In genomic region chr6:65472455-65472854, GRCm38 (mm10) we compare ENCODE assay signal across 34 mouse cellular contexts. TPM values are rescaled to one million over a fixed set of nuclear protein-coding genes. Genes with fewer than 3 reads are reported as not detected.
"Had no signal": no experiment of that assay in that cellular context is flagged by ENCODE, and none has a peak within 500 bp of the region (broad histone marks: within the 10 kb centered on the region; RNA-seq: fewer than 3 reads in every experiment).

No protein-coding gene starts in this region.

- DNase-seq: gastrocnemius, adult 2 months; gastrocnemius, postnatal 10 days; gastrocnemius, postnatal 36 days; heart, adult 11 months; heart, adult 2 months; heart, postnatal 14 days; heart, postnatal 36 days; kidney, adult 11 months; kidney, adult 2 months; kidney, adult 9 months; kidney, postnatal 14 days; kidney, postnatal 36 days; liver; liver, embryonic 13.5 days; liver, postnatal 0 days had no signal

- H3K4me3 ChIP-seq: gastrocnemius, adult 2 months; heart, adult 2 months; heart, embryonic 13.5 days; heart, embryonic 15.5 days; hindbrain, embryonic 13.5 days; hindbrain, embryonic 15.5 days; kidney, embryonic 15.5 days; layer of hippocampus, adult 2 months; left cerebral cortex, adult 2 months; limb, embryonic 10.5 days; limb, embryonic 12.5 days; liver, embryonic 13.5 days; liver, embryonic 15.5 days had no signal

- H3K4me1 ChIP-seq: heart, embryonic 13.5 days; heart, embryonic 15.5 days; hindbrain, embryonic 13.5 days; hindbrain, embryonic 15.5 days; kidney, embryonic 15.5 days; limb, embryonic 10.5 days; limb, embryonic 12.5 days; liver, embryonic 13.5 days; liver, embryonic 15.5 days had no signal

- H3K27me3 ChIP-seq: heart, embryonic 13.5 days; heart, embryonic 15.5 days; hindbrain, embryonic 13.5 days; hindbrain, embryonic 15.5 days; kidney, embryonic 15.5 days; limb, embryonic 12.5 days; liver, embryonic 13.5 days; liver, embryonic 15.5 days had no signal

- H3K9ac ChIP-seq: heart, embryonic 13.5 days; heart, embryonic 15.5 days; hindbrain, embryonic 13.5 days; hindbrain, embryonic 15.5 days; kidney, embryonic 15.5 days; limb, embryonic 12.5 days; liver, embryonic 13.5 days; liver, embryonic 15.5 days; liver, postnatal 0 days had no signal

- ATAC-seq: hindbrain, postnatal 0 days; intestine, embryonic 16.5 days; liver, postnatal 0 days had no signal

- H3K36me3 ChIP-seq: heart, embryonic 13.5 days; heart, embryonic 15.5 days; hindbrain, embryonic 13.5 days; hindbrain, embryonic 15.5 days; kidney, embryonic 15.5 days; limb, embryonic 10.5 days; limb, embryonic 12.5 days; liver, embryonic 13.5 days; liver, embryonic 15.5 days had no signal

- H3K27ac ChIP-seq: gastrocnemius, adult 2 months; heart, adult 2 months; heart, embryonic 13.5 days; heart, embryonic 15.5 days; hindbrain, embryonic 13.5 days; hindbrain, embryonic 15.5 days; hindbrain, postnatal 0 days; kidney, embryonic 15.5 days; kidney, postnatal 0 days; layer of hippocampus, adult 2 months; left cerebral cortex, adult 2 months; limb, embryonic 10.5 days; limb, embryonic 12.5 days; liver, embryonic 13.5 days; liver, embryonic 15.5 days had no signal

- H3K4me2 ChIP-seq: heart, embryonic 13.5 days; heart, embryonic 15.5 days; hindbrain, embryonic 13.5 days; hindbrain, embryonic 15.5 days; kidney, embryonic 15.5 days; limb, embryonic 12.5 days; liver, embryonic 11.5 days; liver, embryonic 13.5 days; liver, embryonic 15.5 days had no signal

- H3K9me3 ChIP-seq: heart, embryonic 13.5 days; heart, embryonic 15.5 days; hindbrain, embryonic 13.5 days; hindbrain, embryonic 15.5 days; kidney, embryonic 15.5 days; limb, embryonic 10.5 days; limb, embryonic 12.5 days; liver, embryonic 13.5 days; liver, embryonic 15.5 days had no signal

RNA-seq across cellular contexts. Expression of gene Tnip3, which starts 52.7 kb away (rescaled TPM):
- total RNA-seq: gastrocnemius, postnatal 36 days; hindbrain, postnatal 0 days; layer of hippocampus, adult 2 months; layer of hippocampus, postnatal 10 days; layer of hippocampus, postnatal 25 days; left cerebral cortex, adult 2 months; left cerebral cortex, postnatal 14 days had no signal
- polyA plus RNA-seq: hindbrain, embryonic 11.5 days; hindbrain, embryonic 13.5 days; hindbrain, embryonic 15.5 days; hindbrain, postnatal 0 days; intestine, embryonic 14.5 days; limb, embryonic 10.5 days; limb, embryonic 12.5 days; liver, embryonic 15.5 days had no signal
